Mouse (Mus musculus) forebrain, embryonic 16.5 days (tissue): Measurements from ENCODE around the gene Cfap73. TPM values are rescaled to one million over a fixed set of nuclear protein-coding genes. Genes with fewer than 3 reads are reported as not detected.

Experiments used
- ATAC-seq: fragments of 200-750 bp; cut with Nextera tagmentation; 2 replicates; pipeline ENCODE4 v1.8.0; 2017; ENCODE audit warnings: mild to moderate bottlenecking, moderate library complexity
- H3K27ac ChIP-seq: fragments of 300-500 bp; sonication (generic); 2 replicates; pipeline ENCODE4 v1.5.1; 2014; ENCODE audit warnings: low read length, control low read depth
- H3K27me3 ChIP-seq: fragments of 300-500 bp; sonication (generic); replicated peaks from 2 replicates; pipeline ENCODE4 v1.6.1; 2014; ENCODE audit warnings: low read length; ENCODE audit not compliant: control insufficient read depth, insufficient read depth
- H3K36me3 ChIP-seq: fragments of 300-500 bp; sonication (generic); 2 replicates; pipeline ENCODE4 v1.6.1; 2014; ENCODE audit not compliant: control insufficient read depth, insufficient read depth
- H3K4me1 ChIP-seq: fragments of 300-500 bp; sonication (generic); replicated peaks from 2 replicates; pipeline ENCODE4 v1.6.1; 2014; ENCODE audit warnings: low read length; ENCODE audit not compliant: control insufficient read depth, insufficient read depth
- H3K4me2 ChIP-seq: fragments of 300-500 bp; sonication (generic); 2 replicates; pipeline ENCODE4 v1.6.1; 2014; ENCODE audit warnings: mild to moderate bottlenecking, low read length, control low read depth
- H3K4me3 ChIP-seq: fragments of 300-500 bp; sonication (generic); replicated peaks from 2 replicates; pipeline ENCODE4 v1.5.1; 2014; ENCODE audit warnings: mild to moderate bottlenecking, low read length, control low read depth
- H3K9ac ChIP-seq: fragments of 300-500 bp; sonication (generic); replicated peaks from 2 replicates; pipeline ENCODE4 v1.6.1; 2014; ENCODE audit warnings: low read depth, low read length, control low read depth
- H3K9me3 ChIP-seq: fragments of 300-500 bp; sonication (generic); 2 replicates; pipeline ENCODE4 v1.6.1; 2016; ENCODE audit warnings: low read length; ENCODE audit not compliant: control insufficient read depth
- whole genome bisulfite sequencing: fragments of 180-500 bp; shearing (Covaris S2); extraction: QIAGEN DNeasy Blood & Tissue Kit; methylation state at CpG from one replicate; pipeline ENCODE4 v1.1.7; 2014; 5-methylcytosine and 5-hydroxymethylcytosine counted together
- polyA plus RNA-seq: library from polyadenylated mRNA; unstranded; fragments of >200 nt; fragmentation: Nextera tagmentation; extraction: Ambion mirVana; gene quantifications from 2 replicates; pipeline ENCODE4 v1.2.1, GENCODE M21; 2015

The Cfap73 gene
- polyA plus RNA-seq, 1 experiment from 2014 or later, result 0.39 TPM

DNA sequence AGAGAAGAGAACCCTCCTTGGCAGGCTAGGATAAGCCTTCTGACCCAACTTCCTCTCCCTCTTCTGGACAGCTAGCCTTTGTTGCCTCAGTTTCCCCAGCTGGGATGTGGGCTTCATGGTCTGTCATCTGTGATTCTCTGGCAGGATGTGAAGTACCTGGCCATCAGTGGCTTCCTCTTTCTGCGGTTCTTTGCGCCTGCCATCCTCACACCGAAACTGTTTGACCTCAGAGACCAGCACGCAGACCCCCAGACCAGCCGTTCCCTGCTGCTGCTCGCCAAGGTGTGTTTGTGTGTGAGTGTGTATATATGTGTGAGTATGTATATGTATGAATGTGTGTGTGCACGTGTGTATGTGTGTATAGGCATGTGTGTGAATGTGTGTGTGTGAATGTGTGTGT lies 36.1 kb upstream of the Cfap73 start:
- no peak overlapping the region for H3K4me3 ChIP-seq
- no peak overlapping the region for H3K9ac ChIP-seq
- peaks cover 2% of the 10 kb centered on the region; the same call in 1 of the 2 replicates for H3K4me1 ChIP-seq
- 91% methylated on average over 7 of the region's 7 CpGs for WGBS
- H3K27ac ChIP-seq, result no peak overlapping the region
- H3K36me3 ChIP-seq, result no peaks in the 10 kb centered on the region
- ATAC-seq, result no peak
- H3K4me2 ChIP-seq, result no peak overlapping the region
- H3K27me3 ChIP-seq, result no peaks in the 10 kb centered on the region
- H3K9me3 ChIP-seq, result no peaks in the 10 kb centered on the region

GRCm38 (mm10) chr5:120668761-120669160 lies 34.7 kb upstream of the Cfap73 start:
- no peak for ATAC-seq
- 76% methylated on average over 7 of the region's 7 CpGs for WGBS
- no peak overlapping the region for H3K9ac ChIP-seq

GRCm38 (mm10) chr5:120664888-120665287 lies 30.9 kb upstream of the Cfap73 start:
- Histone ChIP-seq H3K27ac (no peak overlapping the region), H3K9me3 (no peaks in the 10 kb centered on the region), H3K9ac (no peak overlapping the region), H3K4me2 (no peak overlapping the region), H3K36me3 (no peaks in the 10 kb centered on the region), H3K27me3 (no peaks in the 10 kb centered on the region), H3K4me3 (no peak overlapping the region), H3K4me1 (0 out of 2 replicates have a peak, but pooled peaks cover 3% of the 10 kb centered on the region)
- WGBS, result 52% methylated on average over 2 of the region's 2 CpGs
- no peak for ATAC-seq

More at GRCm38 (mm10) chr5:120668761-120669160, 34.7 kb upstream of the Cfap73 start:
- Histone ChIP-seq H3K4me3 (no peak overlapping the region), H3K27me3 (no peaks in the 10 kb centered on the region), H3K36me3 (no peaks in the 10 kb centered on the region), H3K4me2 (no peak overlapping the region), H3K9me3 (no peaks in the 10 kb centered on the region), H3K4me1 (no peaks in the 10 kb centered on the region), H3K27ac (no peak overlapping the region)

DNA sequence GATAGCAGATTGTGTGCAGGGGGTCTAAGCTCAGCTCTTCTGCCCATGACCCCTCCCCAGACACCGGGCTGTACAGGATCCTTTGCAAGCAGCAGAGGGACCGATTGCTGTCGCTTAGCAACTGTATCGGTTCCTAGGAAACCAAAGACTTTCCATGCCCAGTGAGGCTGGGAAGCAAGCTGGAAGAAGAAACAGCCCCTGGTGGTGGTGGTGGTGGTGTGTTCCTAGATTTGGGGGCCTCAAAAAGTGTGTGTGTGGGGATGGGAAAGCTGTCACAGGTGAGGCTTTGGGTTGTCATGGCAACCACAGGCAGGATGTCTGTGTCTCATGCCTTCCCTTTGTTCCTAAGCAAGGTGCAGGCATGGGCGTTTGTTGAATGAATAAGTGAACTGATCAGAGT lies 26.8 kb upstream of the Cfap73 start:
- Histone ChIP-seq H3K4me2 (no peak overlapping the region), H3K27me3 (no peaks in the 10 kb centered on the region), H3K27ac (peak overlapping the region; percentile 75), H3K4me3 (no peak overlapping the region), H3K36me3 (no peaks in the 10 kb centered on the region), H3K9me3 (no peaks in the 10 kb centered on the region), H3K4me1 (0 out of 2 replicates have a peak, but pooled peaks cover 3% of the 10 kb centered on the region), H3K9ac (no peak overlapping the region)
- peak; percentile 74 for ATAC-seq
- 22% methylated on average over 5 of the region's 5 CpGs for WGBS

- Histone ChIP-seq H3K36me3 (no peaks in the 10 kb centered on the region), H3K27me3 (no peaks in the 10 kb centered on the region), H3K27ac (peak overlapping the region; percentile 78), H3K4me1 (peaks cover 16% of the 10 kb centered on the region), H3K4me2 (no peak overlapping the region), H3K9ac (no peak overlapping the region), H3K4me3 (no peak overlapping the region), H3K9me3 (no peaks in the 10 kb centered on the region)
- 61% methylated on average over 12 of the region's 12 CpGs for WGBS
- peak; percentile 41 for ATAC-seq
These were observed 22.3 kb upstream of the Cfap73 start for GRCm38 (mm10) chr5:120656281-120656751.

DNA sequence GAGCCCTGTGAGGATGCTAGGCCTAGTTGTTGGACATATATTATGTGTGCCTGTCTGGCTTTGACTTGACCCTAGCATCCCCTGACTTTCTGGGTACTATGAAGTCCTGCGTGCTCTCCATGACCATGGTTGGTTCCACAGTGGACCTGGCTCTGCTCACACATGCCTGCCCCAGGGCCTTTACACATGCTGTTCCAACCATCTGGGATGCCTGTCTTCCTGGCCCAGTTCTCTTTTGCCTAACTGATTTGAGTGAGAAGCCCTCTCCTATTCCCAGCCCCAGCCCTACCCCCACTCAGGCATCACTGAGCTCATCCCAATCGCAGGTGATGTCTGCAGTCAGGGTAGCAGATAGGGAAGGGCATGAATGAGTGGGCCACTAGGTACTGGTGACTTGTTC lies 19.8 kb upstream of the Cfap73 start:
- 83% methylated on average over 2 of the region's 2 CpGs for WGBS
- Histone ChIP-seq H3K27me3 (peaks cover 18% of the 10 kb centered on the region), H3K27ac (no peak overlapping the region)

DNA sequence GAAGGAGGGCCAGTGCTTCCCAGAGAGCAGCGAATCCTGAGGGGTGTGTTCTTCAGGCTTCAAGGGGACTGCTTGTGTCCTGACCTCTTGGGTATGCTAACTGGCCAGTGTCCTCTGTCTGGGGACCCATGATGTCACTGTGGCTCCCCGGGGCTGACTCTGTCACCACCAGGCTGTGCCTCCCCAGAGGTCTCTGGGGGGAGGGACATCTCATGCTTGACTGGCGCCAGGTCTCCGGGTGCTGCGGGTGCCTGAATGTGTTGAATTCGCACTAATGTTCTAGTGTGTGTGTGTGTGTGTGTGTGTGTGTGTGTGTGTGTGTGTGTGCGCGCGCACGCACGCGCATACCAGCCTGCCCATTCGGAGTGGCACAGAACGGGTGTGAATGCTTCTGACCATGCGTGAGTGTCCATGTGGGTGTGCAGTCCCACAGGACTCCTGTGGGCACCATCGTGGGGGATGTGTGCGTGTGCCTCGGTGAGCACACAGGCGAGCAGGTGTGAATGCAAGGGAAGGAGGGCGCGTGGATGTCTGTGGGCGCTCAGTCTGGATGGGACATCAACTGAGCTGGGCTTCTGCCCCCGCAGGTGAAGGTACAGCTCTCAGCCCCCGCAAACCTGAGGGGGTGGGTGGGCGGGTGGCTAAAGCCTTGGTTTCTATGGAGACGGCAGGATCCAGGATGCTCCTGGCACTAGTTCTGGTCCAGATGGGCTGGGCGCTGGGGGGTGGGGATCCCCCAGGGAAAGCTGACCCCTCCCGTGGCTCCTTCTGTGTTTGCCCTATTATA lies 19.1 kb upstream of the Cfap73 start:
- Histone ChIP-seq H3K9ac (no peak overlapping the region), H3K36me3 (no peaks in the 10 kb centered on the region), H3K27me3 (peaks cover 20% of the 10 kb centered on the region), H3K4me2 (no peak overlapping the region), H3K9me3 (no peaks in the 10 kb centered on the region), H3K27ac (no peak overlapping the region), H3K4me1 (peaks cover 26% of the 10 kb centered on the region), H3K4me3 (no peak overlapping the region)
- 71% methylated on average over 27 of the region's 28 CpGs for WGBS
- ATAC-seq, result peak; percentile 27; the same call in 1 of the 2 replicates

More for the DNA sequence above, 19.8 kb upstream of the Cfap73 start:
- Histone ChIP-seq H3K4me2 (no peak overlapping the region), H3K36me3 (no peaks in the 10 kb centered on the region), H3K4me1 (peaks cover 22% of the 10 kb centered on the region), H3K4me3 (no peak overlapping the region), H3K9me3 (no peaks in the 10 kb centered on the region), H3K9ac (no peak overlapping the region)
- ATAC-seq, result no peak

GRCm38 (mm10) chr5:120651230-120651629 lies 17.2 kb upstream of the Cfap73 start:
- peaks cover 24% of the 10 kb centered on the region for H3K27me3 ChIP-seq
- no peak overlapping the region for H3K27ac ChIP-seq
- no peak overlapping the region for H3K4me2 ChIP-seq
- no peak overlapping the region for H3K4me3 ChIP-seq
- ATAC-seq, result no peak
- no peaks in the 10 kb centered on the region for H3K36me3 ChIP-seq
- H3K4me1 ChIP-seq, result peaks cover 26% of the 10 kb centered on the region
- WGBS, result 83% methylated on average over 5 of the region's 5 CpGs
- no peaks in the 10 kb centered on the region for H3K9me3 ChIP-seq
- H3K9ac ChIP-seq, result no peak overlapping the region

DNA sequence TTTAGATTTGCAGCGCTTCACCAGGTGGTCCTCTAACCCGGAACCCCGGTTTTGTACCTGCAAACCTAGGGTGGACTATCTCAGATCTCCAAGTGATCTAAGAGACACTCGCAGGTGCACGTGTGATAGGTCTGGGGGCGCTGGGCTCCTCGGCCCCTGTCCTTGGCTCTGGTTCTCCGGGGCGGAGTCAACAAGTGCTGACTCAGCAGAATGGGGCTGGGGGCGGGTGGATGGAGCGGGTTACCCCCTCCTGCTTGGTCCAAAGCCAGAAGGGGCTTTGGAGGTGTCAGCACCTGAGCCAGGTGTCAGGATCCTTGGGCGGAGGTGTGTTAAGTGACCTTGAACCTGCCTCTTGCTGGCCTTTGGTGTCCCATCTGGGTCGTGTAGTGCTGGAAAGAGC lies 15.9 kb upstream of the Cfap73 start:
- 22% methylated on average over 13 of the region's 13 CpGs for WGBS
- no peak overlapping the region for H3K4me2 ChIP-seq
- H3K36me3 ChIP-seq, result no peaks in the 10 kb centered on the region
- H3K9me3 ChIP-seq, result no peaks in the 10 kb centered on the region
- ATAC-seq, result no peak
- H3K4me3 ChIP-seq, result no peak overlapping the region
- H3K9ac ChIP-seq, result no peak overlapping the region
- H3K27ac ChIP-seq, result no peak overlapping the region
- H3K27me3 ChIP-seq, result peaks cover 24% of the 10 kb centered on the region
- H3K4me1 ChIP-seq, result peaks cover 26% of the 10 kb centered on the region
